Mouse (Mus musculus) thymus, adult 2 months (tissue): Measurements from ENCODE around the gene Cabs1.

Source experiments
- CTCF ChIP-seq: fragments of 200-500 bp; IDR thresholded peaks from 2 replicates; pipeline ENCODE4 v1.5.1; 2012; ENCODE audit warnings: mild to moderate bottlenecking, control low read depth, low read length, moderate library complexity, borderline replicate concordance; ENCODE audit not compliant: control insufficient read depth, poor library complexity, insufficient read depth; ENCODE audit errors: extremely low read depth
- POLR2A ChIP-seq: fragments of 200-500 bp; IDR thresholded peaks from 2 replicates; pipeline ENCODE4 v1.6.1; 2012; ENCODE audit warnings: mild to moderate bottlenecking, low read length, control low read depth, moderate library complexity; ENCODE audit not compliant: control insufficient read depth, poor library complexity, insufficient read depth; ENCODE audit errors: extremely low read depth

GRCm38 (mm10) chr5:87979139-87979538 lies at the start of gene Cabs1:
- no peak for TF ChIP-seq CTCF
- TF ChIP-seq POLR2A, result no peak
